Mouse (Mus musculus): ENCODE measurements around the gene Ascc3. TPM values are rescaled to one million over a fixed set of nuclear protein-coding genes. Genes with fewer than 3 reads are reported as not detected.

The Ascc3 gene
- polyA plus RNA-seq, 1 experiment = 24.7 TPM

- DNase-seq (ENCODE audit: low spot score) = no peak
These were observed 170.5 kb downstream of the Ascc3 start for GRCm38 (mm10) chr10:50762984-50763383.

GRCm38 (mm10) chr10:50763457-50764310, 171.2 kb downstream of the Ascc3 start:
- DNase-seq (ENCODE audit: low spot score) = no peak

GRCm38 (mm10) chr10:50772811-50773210, 180.3 kb downstream of the Ascc3 start:
- no peak for DNase-seq (ENCODE audit: low spot score)

GRCm38 (mm10) chr10:50773846-50774245, 181.4 kb downstream of the Ascc3 start:
- no peak for DNase-seq (ENCODE audit: low spot score)

- DNase-seq (ENCODE audit: low spot score) = no peak
These were observed 200.4 kb downstream of the Ascc3 start for GRCm38 (mm10) chr10:50792840-50793239.

GRCm38 (mm10) chr10:50801594-50801993, 209.1 kb downstream of the Ascc3 start:
- no peak for DNase-seq (ENCODE audit: low spot score)

- DNase-seq (ENCODE audit: low spot score) = no peak
These were observed 209.9 kb downstream of the Ascc3 start for GRCm38 (mm10) chr10:50802380-50802779.

GRCm38 (mm10) chr10:50806166-50806565, 213.7 kb downstream of the Ascc3 start:
- no peak for DNase-seq (ENCODE audit: low spot score)

GRCm38 (mm10) chr10:50822363-50822762, 229.9 kb downstream of the Ascc3 start:
- no peak for DNase-seq (ENCODE audit: low spot score)

GRCm38 (mm10) chr10:50826829-50827228, 234.4 kb downstream of the Ascc3 start:
- no peak for DNase-seq (ENCODE audit: low spot score)

- no peak for DNase-seq (ENCODE audit: low spot score)
These were observed 242.1 kb downstream of the Ascc3 start for GRCm38 (mm10) chr10:50834533-50834932.

GRCm38 (mm10) chr10:50843363-50843762, 250.9 kb downstream of the Ascc3 start:
- DNase-seq (ENCODE audit: low spot score) = no peak

- no peak for DNase-seq (ENCODE audit: low spot score)
These were observed 275.7 kb downstream of the Ascc3 start for GRCm38 (mm10) chr10:50868202-50868601.

- no peak for DNase-seq (ENCODE audit: low spot score)
These were observed 284.5 kb downstream of the Ascc3 start for GRCm38 (mm10) chr10:50876952-50877351.

GRCm38 (mm10) chr10:50881476-50882069, 289.1 kb downstream of the Ascc3 start:
- DNase-seq (ENCODE audit: low spot score) = no peak

- DNase-seq (ENCODE audit: low spot score) = no peak
These were observed 289.9 kb downstream of the Ascc3 start for GRCm38 (mm10) chr10:50882366-50882765.

- no peak for DNase-seq (ENCODE audit: low spot score)
These were observed 293.8 kb downstream of the Ascc3 start for GRCm38 (mm10) chr10:50886305-50886704.

- DNase-seq (ENCODE audit: low spot score) = no peak
These were observed 298.2 kb downstream of the Ascc3 start for GRCm38 (mm10) chr10:50890621-50891020.

- DNase-seq (ENCODE audit: low spot score) = no peak
These were observed 299.6 kb downstream of the Ascc3 start for GRCm38 (mm10) chr10:50891876-50892711.

- no peak for DNase-seq (ENCODE audit: low spot score)
These were observed 300.4 kb downstream of the Ascc3 start for GRCm38 (mm10) chr10:50892751-50893320.

- DNase-seq (ENCODE audit: low spot score) = no peak
These were observed 301.1 kb downstream of the Ascc3 start for GRCm38 (mm10) chr10:50893546-50893945.

Data from urinary bladder, adult 2 months (tissue).